Comparison of ENCODE assay signal across 8 mouse cellular contexts in the genomic region with DNA sequence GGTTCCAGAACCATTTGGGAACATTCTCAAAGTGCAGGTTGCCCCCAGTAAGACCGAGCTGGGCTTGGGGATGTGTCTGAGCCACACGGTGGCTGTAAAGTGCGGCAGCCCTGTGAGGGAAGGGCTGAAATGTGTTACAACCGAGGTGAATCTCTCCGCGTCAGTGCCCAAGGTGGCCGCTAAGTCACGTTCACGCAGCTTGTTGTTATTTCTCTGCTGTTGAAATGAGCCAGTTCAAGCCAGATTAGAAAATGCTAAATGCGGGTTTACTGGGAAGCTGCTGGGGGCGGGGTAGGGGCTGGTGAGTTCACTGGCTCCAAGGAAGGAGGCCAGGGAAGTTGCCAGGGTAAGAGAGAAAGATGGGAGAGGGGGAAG. TPM values are rescaled to one million over a fixed set of nuclear protein-coding genes. Genes with fewer than 3 reads are reported as not detected.
DNase-seq lines count a peak whose midpoint lies in the region; ATAC-seq and TF ChIP-seq lines count a peak whose summit lies in the region.
"Had no signal": no experiment of that assay in that cellular context is flagged by ENCODE, and none has a peak within 500 bp of the region (broad histone marks: within the 10 kb centered on the region; RNA-seq: fewer than 3 reads in every experiment).

No protein-coding gene starts in this region.

- WGBS in lung, embryonic 14.5 days: 3% methylated on average over 11 of the region's 11 CpGs
- 3% methylated on average over 11 of the region's 11 CpGs for WGBS in heart, embryonic 15.5 days
- 4% methylated on average over 11 of the region's 11 CpGs for WGBS in limb, embryonic 13.5 days
- WGBS in stomach, embryonic 16.5 days: 11% methylated on average over 11 of the region's 11 CpGs

- TF ChIP-seq CTCF in lung, embryonic 14.5 days (IDR thresholded peaks at IDR 0.05; ENCODE audit: low read depth): no peak

- H3K27ac ChIP-seq in lung, embryonic 14.5 days (ENCODE audit: low read depth): peak overlapping the region; percentile 46
- peak overlapping the region; percentile 75 for H3K27ac ChIP-seq in heart, embryonic 15.5 days
- no peak overlapping the region for H3K27ac ChIP-seq in limb, embryonic 13.5 days
- H3K27ac ChIP-seq in stomach, embryonic 16.5 days (ENCODE audit: low read length): no peak overlapping the region

- peak; percentile 48; the same call in 1 of the 2 replicates for ATAC-seq in lung, embryonic 14.5 days (ENCODE audit: insufficient read depth)
- ATAC-seq in heart, embryonic 15.5 days (replicated peaks; ENCODE audit: insufficient number of reproducible peaks, insufficient read depth, low FRiP score, low read depth): no peak
- no peak for ATAC-seq in limb, embryonic 13.5 days (ENCODE audit: low FRiP score, low read depth)
- no peak for ATAC-seq in stomach, embryonic 16.5 days (ENCODE audit: insufficient read depth, low FRiP score)

- H3K36me3 ChIP-seq in lung, embryonic 14.5 days (ENCODE audit: insufficient read depth): no peaks in the 10 kb centered on the region
- no peaks in the 10 kb centered on the region for H3K36me3 ChIP-seq in heart, embryonic 15.5 days
- H3K36me3 ChIP-seq in limb, embryonic 13.5 days: no peaks in the 10 kb centered on the region
- H3K36me3 ChIP-seq in stomach, embryonic 16.5 days (ENCODE audit: control insufficient read depth, insufficient read depth, low read length): no peaks in the 10 kb centered on the region

- H3K4me3 ChIP-seq in lung, embryonic 14.5 days (ENCODE audit: low read depth, low read length): peak overlapping the region; percentile 14; the same call in 1 of the 2 replicates
- peak overlapping the region; percentile 31 for H3K4me3 ChIP-seq in heart, embryonic 15.5 days
- peak overlapping the region; percentile 21 for H3K4me3 ChIP-seq in limb, embryonic 13.5 days
- peak overlapping the region; percentile 15; the same call in 1 of the 2 replicates for H3K4me3 ChIP-seq in stomach, embryonic 16.5 days (replicated peaks; ENCODE audit: low read length)

- 0 out of 2 replicates have a peak overlapping the region, but pooled peaks have one; percentile 6 for H3K9ac ChIP-seq in lung, embryonic 14.5 days
- H3K9ac ChIP-seq in heart, embryonic 15.5 days: peak overlapping the region; percentile 9; the same call in 1 of the 2 replicates
- H3K9ac ChIP-seq in limb, embryonic 13.5 days: no peak overlapping the region
- H3K9ac ChIP-seq in stomach, embryonic 16.5 days (ENCODE audit: low read length): no peak overlapping the region

- H3K4me2 ChIP-seq in lung, embryonic 14.5 days: peak overlapping the region; percentile 54
- peak overlapping the region; percentile 55 for H3K4me2 ChIP-seq in heart, embryonic 15.5 days
- peak overlapping the region; percentile 55 for H3K4me2 ChIP-seq in limb, embryonic 13.5 days (replicated peaks)
- peak overlapping the region; percentile 39 for H3K4me2 ChIP-seq in stomach, embryonic 16.5 days (ENCODE audit: low read depth, low read length)

- peak; percentile 38 for DNase-seq in lung, embryonic 14.5 days
- no peak for DNase-seq in lung, postnatal 36 days
- DNase-seq in spleen, adult 18-20 months: no peak
- DNase-seq in adrenal gland, postnatal 10 days: no peak

- H3K4me1 ChIP-seq in lung, embryonic 14.5 days (ENCODE audit: insufficient read depth): no peaks in the 10 kb centered on the region
- 0 out of 2 replicates have a peak, but pooled peaks cover 6% of the 10 kb centered on the region for H3K4me1 ChIP-seq in heart, embryonic 15.5 days (replicated peaks)
- peaks cover 5% of the 10 kb centered on the region for H3K4me1 ChIP-seq in limb, embryonic 13.5 days
- peaks cover 7% of the 10 kb centered on the region; the same call in 1 of the 2 replicates for H3K4me1 ChIP-seq in stomach, embryonic 16.5 days (ENCODE audit: control insufficient read depth, insufficient read depth, low read length)

- no peaks in the 10 kb centered on the region for H3K9me3 ChIP-seq in lung, embryonic 14.5 days (ENCODE audit: low read depth, low read length)
- H3K9me3 ChIP-seq in heart, embryonic 15.5 days (replicated peaks): no peaks in the 10 kb centered on the region
- H3K9me3 ChIP-seq in limb, embryonic 13.5 days: no peaks in the 10 kb centered on the region
- H3K9me3 ChIP-seq in stomach, embryonic 16.5 days (replicated peaks; ENCODE audit: control insufficient read depth, low read length): peaks cover 3% of the 10 kb centered on the region; the same call in 1 of the 2 replicates

- no peaks in the 10 kb centered on the region for H3K27me3 ChIP-seq in lung, embryonic 14.5 days (ENCODE audit: insufficient read depth, low read length)
- no peaks in the 10 kb centered on the region for H3K27me3 ChIP-seq in heart, embryonic 15.5 days
- H3K27me3 ChIP-seq in limb, embryonic 13.5 days: peaks cover 4% of the 10 kb centered on the region; the same call in 1 of the 2 replicates
- H3K27me3 ChIP-seq in stomach, embryonic 16.5 days (ENCODE audit: control insufficient read depth, insufficient read depth, low read length): no peaks in the 10 kb centered on the region

RNA-seq across cellular contexts. Expression of a gene that starts 46.7 kb away (rescaled TPM):
- 0.05 and 0.61 TPM in 2 replicates for polyA plus RNA-seq in lung, embryonic 14.5 days (2014; fragmentation: Nextera tagmentation; extraction: Ambion mirVana)
- polyA plus RNA-seq in heart, embryonic 15.5 days (2015; fragmentation: Nextera tagmentation; extraction: Ambion mirVana): 9.2 and 10.3 TPM in 2 replicates
- polyA plus RNA-seq in limb, embryonic 13.5 days (2015; fragmentation: Nextera tagmentation; extraction: Ambion mirVana): 0.13 and 0.20 TPM in 2 replicates
- polyA plus RNA-seq in stomach, embryonic 16.5 days (2015; fragmentation: Nextera tagmentation; extraction: Ambion mirVana): not detected in 2 replicates
- 1 to 10 TPM in 1 of 2 experiments, under 1 TPM in 1; 0.51 to 2.2 TPM for total RNA-seq in adrenal gland, postnatal 10 days (2021)
- total RNA-seq: liver, adult 2 months had no signal
- polyA plus RNA-seq: liver, adult 2 months had no signal

Comparison
In these comparisons a context has a peak if more than half of its experiments do, and no peak if none do; other contexts are left out.
1. H3K27ac ChIP-seq: peak in lung, embryonic 14.5 days (single experiment) and heart, embryonic 15.5 days (single experiment); none in limb, embryonic 13.5 days (single experiment) and stomach, embryonic 16.5 days (single experiment).
2. H3K9ac ChIP-seq: peak in lung, embryonic 14.5 days (single experiment) and heart, embryonic 15.5 days (single experiment); none in limb, embryonic 13.5 days (single experiment) and stomach, embryonic 16.5 days (single experiment).
3. Peak in every context shown above with its lines, with median percentiles within 50 percentile points of each other: H3K4me2 ChIP-seq and H3K4me3 ChIP-seq.